Mouse (Mus musculus) testis, adult 2 months (tissue): ENCODE data around the gene Rtbdn.

Experiments used
- CTCF ChIP-seq: fragments of 200-500 bp; IDR thresholded peaks from 2 replicates; pipeline ENCODE4 v1.5.1; 2012; ENCODE audit warnings: low read depth, mild to moderate bottlenecking, inconsistent platforms, low read length, moderate library complexity; ENCODE audit not compliant: control insufficient read depth, insufficient read depth, insufficient replicate concordance
- POLR2A ChIP-seq: fragments of 200-500 bp; IDR thresholded peaks from 2 replicates; pipeline ENCODE4 v1.6.1; 2012; ENCODE audit warnings: low read depth, mild to moderate bottlenecking, inconsistent platforms, low read length, moderate library complexity; ENCODE audit not compliant: control insufficient read depth

GRCm38 (mm10) chr8:84930582-84930981 is 16.2 kb upstream of the Rtbdn start:
- TF ChIP-seq CTCF, result no peak
- TF ChIP-seq POLR2A, result no peak
